Mouse (Mus musculus): Measurements from ENCODE around the gene Kdm2a.

- no peak for TF ChIP-seq GATA1 (IDR thresholded peaks at IDR 0.05; ENCODE audit: borderline replicate concordance, low read length)
- no peak for TF ChIP-seq FLI1 (IDR thresholded peaks at IDR 0.05; ENCODE audit: low read length)
Observed at GRCm38 (mm10) chr19:4306190-4306577, 91.9 kb downstream of the Kdm2a start, which contains the start of gene Grk2.

All from megakaryocyte, embryonic 14.5 days (primary cell).